Mouse (Mus musculus) gastrocnemius, postnatal 25 days (tissue): ENCODE measurements around the gene Ptgdr2. TPM values are rescaled to one million over a fixed set of nuclear protein-coding genes. Genes with fewer than 3 reads are reported as not detected.

ENCODE experiments used
- DNase-seq: peaks from one replicate; pipeline ENCODE4 v3.0.0; 2022
- total RNA-seq, 2 experiments: library from RNA; stranded (reverse); gene quantifications; 1 replicate in 1 of 2; 2 replicates in 1 of 2; pipeline ENCODE4 v1.2.3; 2021

Gene Ptgdr2
- total RNA-seq, 2 experiments from 2014 or later, result not detected

DNA sequence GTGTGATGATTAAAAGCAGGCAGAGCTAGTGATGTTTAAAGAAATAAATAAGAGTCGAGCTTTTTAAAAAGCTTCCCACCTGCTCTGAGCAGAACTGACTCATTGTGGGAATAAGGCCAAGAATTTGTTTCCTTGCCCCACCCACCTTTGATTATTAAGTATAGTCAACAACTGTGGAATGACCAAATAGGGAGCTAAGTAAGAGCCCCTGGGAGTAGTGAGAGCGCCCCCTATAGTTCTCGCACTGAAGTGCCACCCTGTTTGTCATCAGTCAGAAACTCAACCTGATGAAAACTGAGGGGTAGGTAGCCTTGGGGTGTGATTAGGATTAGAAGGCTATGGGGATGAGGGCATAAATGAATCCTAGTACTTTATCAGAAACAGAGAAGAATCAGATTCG is 39.4 kb downstream of the Ptgdr2 start:
- DNase-seq, result no peak

DNA sequence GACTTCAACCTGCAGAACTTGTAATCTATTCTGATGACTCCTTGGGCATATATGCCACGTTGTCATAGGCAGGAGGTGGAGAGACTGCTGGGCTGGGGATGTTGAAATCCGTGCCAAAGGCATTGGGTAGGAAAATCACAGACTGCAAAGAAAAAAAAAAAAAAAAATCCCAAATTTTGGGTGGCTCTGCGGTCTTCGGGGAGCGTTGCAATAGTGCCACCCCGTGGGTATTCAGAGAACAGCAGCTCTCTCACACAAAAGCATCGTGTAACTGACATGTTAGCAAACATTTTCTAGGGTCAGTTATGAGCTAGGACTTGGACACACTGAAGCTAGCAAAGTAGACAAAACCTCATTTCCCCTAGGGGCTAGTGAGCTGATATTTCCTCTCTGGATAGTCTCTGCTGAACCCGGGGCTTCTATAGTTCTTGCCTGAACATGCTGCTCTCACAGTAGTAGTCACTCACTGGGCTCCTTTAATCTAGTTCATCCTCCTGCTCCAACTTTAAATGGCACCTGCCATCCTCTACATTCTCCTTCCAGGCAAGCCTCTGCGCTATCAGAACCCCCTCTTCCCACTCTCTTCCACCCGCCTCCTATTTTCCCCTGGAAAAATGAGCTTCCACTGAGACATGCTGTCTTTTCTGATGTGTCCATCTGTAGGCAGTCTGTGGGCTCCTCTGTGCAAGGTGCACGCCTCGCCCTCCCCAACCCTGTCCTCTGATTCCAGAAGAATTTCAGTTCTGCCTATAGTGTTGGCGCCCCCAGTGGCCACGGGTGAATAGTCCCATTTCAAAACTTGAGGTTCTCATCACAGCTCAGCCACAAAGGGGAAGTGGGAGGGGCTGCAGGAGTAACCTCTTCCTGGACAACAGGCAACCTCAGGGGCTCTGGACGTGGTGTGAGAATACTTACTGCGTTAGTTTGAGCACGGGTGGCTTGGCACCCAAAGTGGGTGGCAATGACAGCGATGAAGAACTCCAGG is 42.5 kb downstream of the Ptgdr2 start:
- peak; percentile 68 for DNase-seq

DNA sequence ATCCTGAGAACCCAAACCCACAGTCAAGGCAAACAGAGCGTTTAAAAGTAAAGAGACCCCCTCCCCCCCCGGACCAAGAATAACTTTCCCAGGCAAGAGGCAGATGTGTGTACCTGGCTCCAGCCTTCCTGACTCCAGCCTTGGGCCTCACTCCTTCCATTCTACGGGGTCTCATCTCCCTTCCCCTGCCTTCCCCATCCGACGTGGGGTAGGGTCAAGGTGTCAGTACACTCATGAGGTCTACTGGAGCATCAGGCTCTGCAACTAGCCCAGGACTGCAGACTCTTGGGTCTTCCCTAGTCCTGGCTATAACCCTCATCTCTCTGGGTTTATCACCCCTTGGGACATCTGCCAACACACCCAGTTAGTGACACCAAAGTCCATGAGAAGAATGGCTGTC is 43.2 kb downstream of the Ptgdr2 start:
- DNase-seq, result no peak

DNA sequence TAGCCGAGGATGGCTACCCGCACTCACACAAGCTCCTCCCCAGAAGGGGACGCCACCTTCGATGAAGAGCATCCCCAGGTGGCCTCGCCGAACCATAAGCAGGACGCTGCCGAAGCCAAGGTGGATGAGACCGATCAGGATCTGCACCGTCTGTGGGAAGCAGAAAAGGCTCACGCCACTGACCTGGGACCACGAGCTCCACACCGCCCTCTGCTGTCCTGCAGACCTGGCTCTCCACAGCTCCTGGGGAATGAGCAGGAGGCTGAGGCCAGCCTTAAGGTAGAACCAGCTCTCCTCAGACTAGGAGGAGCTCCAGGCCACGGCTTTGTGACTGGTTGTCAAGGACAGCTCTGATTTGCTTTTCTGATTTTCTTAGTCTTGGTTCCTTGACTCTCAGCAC is 46.2 kb downstream of the Ptgdr2 start:
- DNase-seq, result no peak

DNA sequence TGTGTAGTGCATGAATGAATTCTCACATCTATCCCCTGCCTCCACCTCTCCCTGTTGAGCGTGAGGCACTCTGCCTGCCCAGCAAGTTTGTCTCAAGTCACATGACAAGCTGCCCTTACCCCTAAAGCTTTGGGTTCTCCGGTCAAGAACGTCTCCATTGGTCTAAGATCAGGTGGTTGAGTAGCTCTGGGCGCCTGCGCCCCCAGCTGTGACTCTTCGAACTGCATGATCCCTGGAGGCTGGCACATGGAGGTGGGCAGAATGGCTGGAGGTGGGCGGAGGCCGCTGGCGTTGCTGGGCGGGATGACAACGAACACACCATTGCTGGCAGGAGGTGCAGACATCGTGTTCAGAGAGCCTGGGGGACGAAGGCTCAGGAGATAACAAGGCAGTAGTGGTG is 47.6 kb downstream of the Ptgdr2 start:
- DNase-seq, result no peak

GRCm38 (mm10) chr19:10985889-10986288 is 48.9 kb downstream of the Ptgdr2 start:
- no peak for DNase-seq

- no peak for DNase-seq
Observed at GRCm38 (mm10) chr19:10988563-10988962, 51.6 kb downstream of the Ptgdr2 start.

GRCm38 (mm10) chr19:10990751-10991150 is 53.8 kb downstream of the Ptgdr2 start:
- DNase-seq, result no peak

- DNase-seq, result no peak
Observed at GRCm38 (mm10) chr19:10991911-10992310, 55.0 kb downstream of the Ptgdr2 start.

Other genes with a start within 250 kb of the Ptgdr2 start
- gene Vps37c, start 248.4 kb upstream of the Ptgdr2 start, total RNA-seq, result 10 to 100 TPM; 23.9 to 26.2 TPM
- under 1 TPM in 1 of 2 experiments, not detected in 1; 0.19 TPM for gene Cd5, start 198.2 kb upstream of the Ptgdr2 start, total RNA-seq
- gene Cd6, start 107.1 kb upstream of the Ptgdr2 start, total RNA-seq, result under 1 TPM in 1 of 2 experiments, not detected in 1; 0.13 TPM
- gene Slc15a3, start 97.4 kb upstream of the Ptgdr2 start, total RNA-seq, result under 1 TPM; 0.38 to 0.67 TPM
- gene Tmem132a, start 67.2 kb upstream of the Ptgdr2 start, total RNA-seq, result 1 to 10 TPM; 5.8 to 8.4 TPM
- 100 to 1,000 TPM; 190 to 210 TPM for gene Tmem109, start 55.2 kb upstream of the Ptgdr2 start, total RNA-seq
- gene Prpf19, start 41.9 kb upstream of the Ptgdr2 start, total RNA-seq, result 100 to 1,000 TPM; 149 to 172 TPM
- not detected for gene Zp1, start 16.5 kb upstream of the Ptgdr2 start, total RNA-seq
- 10 to 100 TPM; 10.5 to 15.5 TPM for gene Ccdc86, start 12.1 kb downstream of the Ptgdr2 start, total RNA-seq
- gene Ms4a10, start 37.5 kb downstream of the Ptgdr2 start, total RNA-seq, result not detected
- gene Ms4a15, start 56.1 kb downstream of the Ptgdr2 start, total RNA-seq, result not detected
- not detected for gene Ms4a18, start 80.9 kb downstream of the Ptgdr2 start, total RNA-seq
- gene Ms4a8a, start 143.9 kb downstream of the Ptgdr2 start, total RNA-seq, result under 1 TPM; 0.33 to 0.88 TPM
- not detected for gene 1700017D01Rik, start 193.7 kb downstream of the Ptgdr2 start, total RNA-seq
- gene 1700025F22Rik, start 228.2 kb downstream of the Ptgdr2 start, total RNA-seq, result not detected